Mouse (Mus musculus) embryonic fibroblast, embryonic 13.5 days (primary cell): ENCODE data around the gene Rgma. TPM values are rescaled to one million over a fixed set of nuclear protein-coding genes. Genes with fewer than 3 reads are reported as not detected.
A peak's percentile ranks its signal among the peaks of the same experiment; 100 is the strongest.

ENCODE experiments used
- H3K27ac ChIP-seq: 2 replicates; pipeline ENCODE4 v1.5.1; 2012; ENCODE audit warnings: low read length, control low read depth, inconsistent platforms; ENCODE audit not compliant: insufficient read depth
- H3K4me1 ChIP-seq: 2 replicates; pipeline ENCODE4 v1.6.1; 2011; ENCODE audit warnings: low read length; ENCODE audit not compliant: control insufficient read depth, insufficient read depth
- H3K4me3 ChIP-seq: 2 replicates; pipeline ENCODE4 v1.5.1; 2011; ENCODE audit warnings: mild to moderate bottlenecking, control low read depth, low read length; ENCODE audit not compliant: insufficient read depth
- CTCF ChIP-seq: IDR thresholded peaks from 2 replicates; pipeline ENCODE4 v1.5.1; 2011; ENCODE audit warnings: mild to moderate bottlenecking, control low read depth, low read length, moderate library complexity, borderline replicate concordance; ENCODE audit not compliant: insufficient read depth
- POLR2A ChIP-seq: IDR thresholded peaks from 2 replicates; pipeline ENCODE4 v1.6.1; 2011; ENCODE audit warnings: low read depth, mild to moderate bottlenecking, control low read depth, low read length, moderate library complexity
- polyA plus RNA-seq: library from polyadenylated mRNA; stranded (reverse); fragments of >200 nt; gene quantifications from 2 replicates; pipeline ENCODE4 v1.2.4, GENCODE M21; 2011; ENCODE audit warnings: low read depth; ENCODE audit not compliant: missing spikeins, insufficient read length

The Rgma gene
- polyA plus RNA-seq, 1 experiment, result 19.3 TPM

GRCm38 (mm10) chr7:73426752-73427386, 51.6 kb downstream of the Rgma start:
- H3K4me1 ChIP-seq, result peaks cover 14% of the 10 kb centered on the region; the same call in 1 of the 2 replicates
- no peak overlapping the region for H3K4me3 ChIP-seq
- peak overlapping the region; percentile 27; the same call in 1 of the 2 replicates for H3K27ac ChIP-seq
- no peak for TF ChIP-seq POLR2A
- TF ChIP-seq CTCF, result no peak

GRCm38 (mm10) chr7:73427794-73428193, 52.5 kb downstream of the Rgma start:
- H3K4me3 ChIP-seq, result no peak overlapping the region
- H3K4me1 ChIP-seq, result peaks cover 14% of the 10 kb centered on the region; the same call in 1 of the 2 replicates
- H3K27ac ChIP-seq, result no peak overlapping the region
- TF ChIP-seq POLR2A, result no peak
- TF ChIP-seq CTCF, result no peak

GRCm38 (mm10) chr7:73428525-73428924, 53.2 kb downstream of the Rgma start:
- Histone ChIP-seq H3K4me3 (no peak overlapping the region), H3K27ac (no peak overlapping the region), H3K4me1 (peaks cover 14% of the 10 kb centered on the region; the same call in 1 of the 2 replicates)
- TF ChIP-seq CTCF (no peak), POLR2A (no peak)

DNA sequence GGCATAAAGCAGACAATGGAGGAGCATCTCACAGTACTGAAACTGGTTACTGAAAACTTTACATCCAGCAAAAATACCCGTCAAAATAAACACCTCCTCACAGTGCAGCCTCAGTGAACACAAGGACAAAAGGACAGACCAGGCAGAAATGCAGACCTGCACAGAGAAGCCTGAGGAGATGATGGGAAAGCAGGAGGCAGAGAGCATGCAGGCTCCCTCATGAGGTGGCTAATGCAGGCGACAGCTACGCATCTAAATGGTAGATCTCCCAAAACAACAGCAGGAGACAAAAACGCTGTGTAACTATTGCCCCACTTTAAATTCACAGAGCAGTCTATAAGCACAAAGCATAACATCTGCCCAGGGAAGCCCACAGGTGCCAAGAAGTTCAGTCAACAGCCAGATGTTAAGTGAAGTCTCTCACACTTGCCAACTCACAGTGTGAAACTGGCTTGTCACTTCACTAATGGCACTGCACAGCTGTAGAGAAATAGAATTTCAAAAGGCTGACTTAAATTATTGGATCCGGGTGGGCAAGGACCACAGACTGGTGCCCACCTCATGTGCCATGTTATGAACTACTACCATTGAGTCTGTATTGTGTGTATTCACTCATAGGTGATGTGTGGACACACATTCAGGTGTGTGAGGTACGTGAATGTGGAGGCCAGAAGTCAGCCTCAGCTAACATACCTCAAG, 58.5 kb downstream of the Rgma start:
- no peak for TF ChIP-seq POLR2A
- TF ChIP-seq CTCF, result no peak
- Histone ChIP-seq H3K27ac (no peak overlapping the region), H3K4me3 (no peak overlapping the region), H3K4me1 (no peaks in the 10 kb centered on the region)

- Histone ChIP-seq H3K4me3 (no peak overlapping the region), H3K27ac (no peak overlapping the region), H3K4me1 (no peaks in the 10 kb centered on the region)
- no peak for TF ChIP-seq POLR2A
- TF ChIP-seq CTCF, result no peak
These were observed 59.0 kb downstream of the Rgma start for GRCm38 (mm10) chr7:73434336-73434677.

- no peak overlapping the region for H3K27ac ChIP-seq
- H3K4me3 ChIP-seq, result no peak overlapping the region
- H3K4me1 ChIP-seq, result no peaks in the 10 kb centered on the region
- TF ChIP-seq POLR2A, result no peak
- no peak for TF ChIP-seq CTCF
These were observed 60.4 kb downstream of the Rgma start for GRCm38 (mm10) chr7:73435685-73436084.

DNA sequence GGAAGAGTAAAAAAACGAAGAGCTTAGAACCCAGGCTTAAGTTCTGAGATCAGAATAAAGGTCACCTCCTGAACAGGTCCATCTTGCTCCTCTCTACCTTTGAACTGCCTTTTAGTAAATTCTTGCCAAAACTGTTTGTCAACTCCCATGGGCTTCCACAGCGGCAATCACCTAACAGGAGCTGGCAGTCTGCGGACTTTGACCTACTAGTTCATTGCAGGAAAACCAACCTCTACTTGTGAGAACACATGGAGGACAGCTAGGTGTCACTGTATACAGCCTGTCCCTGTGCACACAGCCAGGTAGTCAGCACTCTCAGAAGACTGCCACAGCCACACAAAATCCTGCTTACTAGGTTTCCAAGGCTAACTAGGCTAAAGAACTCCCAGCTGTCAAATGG, 66.5 kb downstream of the Rgma start:
- no peak for TF ChIP-seq POLR2A
- no peaks in the 10 kb centered on the region for H3K4me1 ChIP-seq
- no peak overlapping the region for H3K27ac ChIP-seq
- H3K4me3 ChIP-seq, result no peak overlapping the region

DNA sequence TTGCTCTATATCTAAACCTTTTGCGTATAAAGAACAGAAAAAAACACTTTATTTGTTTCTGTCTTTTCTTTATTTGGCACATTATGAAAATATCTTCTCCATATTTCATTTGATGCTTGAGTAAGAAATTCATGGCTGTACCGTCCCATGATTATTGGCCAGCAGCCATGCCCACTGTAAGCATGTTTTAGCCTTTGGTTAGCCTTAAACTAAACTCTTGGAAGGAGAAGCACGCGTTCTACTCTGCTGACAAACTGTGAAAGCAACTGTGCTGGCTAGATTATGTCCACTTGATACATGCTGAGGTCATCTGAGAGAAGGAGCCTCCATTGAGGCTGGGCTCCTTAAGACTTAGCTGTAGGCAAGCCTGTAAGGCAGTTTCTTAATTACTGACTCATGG, 66.9 kb downstream of the Rgma start:
- no peak overlapping the region for H3K4me3 ChIP-seq
- TF ChIP-seq CTCF (no peak), POLR2A (no peak)

GRCm38 (mm10) chr7:73451594-73451993, 76.3 kb downstream of the Rgma start:
- Histone ChIP-seq H3K27ac (0 out of 2 replicates have a peak overlapping the region, but pooled peaks have one; percentile 69), H3K4me1 (peaks cover 6% of the 10 kb centered on the region), H3K4me3 (no peak overlapping the region)
- no peak for TF ChIP-seq CTCF

More for the DNA sequence above, 66.9 kb downstream of the Rgma start:
- Histone ChIP-seq H3K27ac (no peak overlapping the region), H3K4me1 (no peaks in the 10 kb centered on the region)

DNA sequence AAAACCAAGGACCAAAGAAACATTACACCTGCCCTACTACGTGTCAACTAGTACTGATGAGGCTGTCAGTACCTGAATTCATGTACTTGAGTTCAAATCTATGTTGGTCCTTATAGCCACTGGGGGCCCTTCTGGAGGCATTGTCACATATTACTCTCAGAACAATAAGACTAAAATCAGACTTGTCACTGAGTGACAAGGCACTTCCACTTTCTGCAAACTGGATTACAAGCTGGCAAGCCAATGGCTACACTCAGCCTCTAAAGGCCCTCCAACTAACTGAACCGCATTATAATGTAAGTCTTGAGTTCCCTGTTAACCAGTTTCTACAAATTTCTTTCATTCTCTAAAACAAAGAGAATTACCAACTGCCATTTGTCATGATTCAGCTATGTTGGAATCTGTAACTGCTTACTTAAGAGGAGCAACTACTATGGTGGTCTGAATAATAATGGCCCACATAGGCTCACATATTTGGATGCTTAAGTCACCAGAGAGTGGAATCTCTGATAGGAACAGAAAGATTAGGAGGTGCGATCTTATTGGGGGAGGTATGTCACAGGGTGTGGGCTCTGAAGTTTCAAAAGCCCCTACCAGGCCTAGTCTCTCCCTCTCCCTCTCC, 77.0 kb downstream of the Rgma start:
- Histone ChIP-seq H3K27ac (peak overlapping the region; percentile 69), H3K4me1 (peaks cover 6% of the 10 kb centered on the region), H3K4me3 (no peak overlapping the region)
- TF ChIP-seq CTCF, result no peak
- TF ChIP-seq POLR2A, result no peak
